Mouse (Mus musculus) heart, postnatal 4 days (tissue): ENCODE data around the gene Pygb. TPM values are rescaled to one million over a fixed set of nuclear protein-coding genes. Genes with fewer than 3 reads are reported as not detected.

ENCODE experiments used
- DNase-seq: peaks from one replicate; pipeline ENCODE4 v3.0.0; 2021
- total RNA-seq, 2 experiments: library from RNA; stranded (reverse); gene quantifications; 2 replicates each; pipeline ENCODE4 v1.2.3; 2021

The Pygb gene
- 100 to 1,000 TPM; 344 to 352 TPM for total RNA-seq

DNA sequence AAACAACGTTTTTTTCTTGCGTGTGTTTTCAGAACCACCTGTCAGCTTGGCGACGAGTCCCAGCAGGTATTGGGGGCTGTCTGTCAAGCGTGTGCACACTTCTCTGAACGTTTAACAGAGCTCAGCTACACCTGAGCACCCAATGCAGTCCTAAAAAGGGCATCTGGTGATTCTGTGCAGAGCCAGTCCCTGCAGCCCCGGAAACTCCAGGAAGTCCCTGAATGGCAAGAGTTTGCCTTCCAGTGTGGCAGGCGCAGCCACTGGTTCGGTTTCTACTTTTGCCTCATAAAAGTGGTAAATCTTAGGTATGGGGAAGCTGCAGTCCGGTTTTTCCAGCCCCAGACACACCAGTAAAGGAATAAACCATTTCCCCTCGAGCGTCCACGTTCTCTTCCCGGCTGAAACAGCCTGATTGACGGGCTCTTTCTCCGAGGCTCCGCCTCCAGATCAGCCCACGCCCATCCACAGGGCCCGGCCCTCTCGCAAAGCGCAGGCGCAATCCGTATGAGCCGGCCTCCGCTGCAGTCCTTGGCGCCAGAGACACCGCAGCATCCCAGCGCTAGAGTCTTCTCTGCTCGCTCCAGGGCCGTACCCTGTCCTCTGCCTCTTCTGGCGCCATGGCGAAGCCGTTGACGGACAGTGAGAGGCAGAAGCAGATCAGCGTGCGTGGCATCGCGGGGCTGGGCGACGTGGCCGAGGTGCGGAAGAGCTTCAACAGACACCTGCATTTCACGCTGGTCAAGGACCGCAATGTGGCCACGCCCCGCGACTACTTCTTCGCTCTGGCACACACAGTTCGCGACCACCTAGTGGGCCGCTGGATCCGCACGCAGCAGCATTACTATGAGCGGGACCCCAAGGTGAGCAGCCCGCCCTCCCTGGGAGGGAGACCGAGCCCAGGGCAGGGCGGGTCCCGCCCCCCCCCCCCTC, at the start of gene Pygb:
Gene Pygb, plus strand, starts transcription at position 485 of the 930 bp plus-strand sequence.
- peak; percentile 90 for DNase-seq

DNA sequence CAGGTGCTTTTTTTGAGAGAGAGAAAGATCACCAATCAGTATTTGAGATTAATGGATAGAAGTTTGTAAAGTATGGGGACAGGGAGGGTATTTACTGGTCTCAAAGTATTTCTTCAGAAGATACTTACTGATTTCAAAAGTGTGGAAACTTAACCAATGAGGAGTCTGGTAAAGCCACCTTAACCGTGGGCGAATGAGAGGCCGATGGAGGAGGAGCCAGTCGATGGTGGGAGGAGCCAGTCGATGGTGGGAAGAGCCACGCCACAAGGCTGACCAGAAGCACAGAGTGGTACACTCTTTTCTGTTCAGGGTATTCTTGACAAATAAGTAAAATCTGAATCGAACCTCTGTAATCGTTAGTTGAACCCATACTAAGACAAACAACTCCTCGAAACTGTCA, 48.7 kb upstream of the Pygb start:
- DNase-seq, result no peak

GRCm38 (mm10) chr2:150740145-150740841, 46.2 kb upstream of the Pygb start:
- no peak for DNase-seq

- DNase-seq, result no peak
Observed at GRCm38 (mm10) chr2:150741405-150741804, 45.1 kb upstream of the Pygb start.

DNA sequence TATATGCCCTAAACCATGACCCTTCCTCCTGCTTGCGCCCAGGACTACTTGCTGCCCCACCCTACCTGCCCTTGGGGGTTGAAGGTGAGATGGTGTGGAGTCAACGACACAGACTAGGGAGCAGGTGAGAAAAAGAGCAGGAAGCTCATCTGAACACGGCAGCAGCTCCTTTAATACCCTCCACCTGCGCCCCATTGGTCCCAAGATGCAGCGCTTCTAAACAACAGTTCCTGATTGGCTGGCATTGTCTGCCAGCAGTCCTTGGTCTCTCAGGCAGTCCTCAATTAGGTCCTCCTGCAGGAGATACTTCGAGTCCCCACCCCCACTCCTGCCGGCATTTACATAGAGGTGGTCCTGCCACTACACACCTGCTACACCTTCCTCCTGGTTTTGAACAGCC, 41.5 kb upstream of the Pygb start:
- no peak for DNase-seq

GRCm38 (mm10) chr2:150748854-150749253, 37.7 kb upstream of the Pygb start, which contains the start of gene Entpd6:
Entpd6 (plus strand) TSS chr2:150749042.
- peak; percentile 95 for DNase-seq

DNA sequence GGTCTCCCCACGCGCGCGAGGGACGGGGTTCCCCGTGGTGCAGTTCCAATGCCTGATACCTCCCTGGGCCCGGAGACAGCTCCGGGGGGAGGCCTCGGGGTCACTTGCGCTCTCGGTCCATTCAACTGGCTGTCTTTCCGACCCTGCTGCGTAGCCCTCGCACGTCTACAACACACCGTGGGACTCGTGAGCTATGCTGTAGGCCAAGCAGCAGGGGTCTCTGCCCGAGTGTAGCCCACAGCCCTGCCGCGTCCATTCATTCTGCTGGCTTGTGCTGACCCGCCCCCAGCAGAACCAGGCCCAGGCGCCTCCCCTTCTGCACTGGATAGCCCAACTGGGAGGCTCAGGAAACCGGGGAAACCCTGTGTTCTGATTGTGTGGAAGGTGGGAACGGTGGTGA, 37.3 kb upstream of the Pygb start:
- DNase-seq, result peak; percentile 54

DNA sequence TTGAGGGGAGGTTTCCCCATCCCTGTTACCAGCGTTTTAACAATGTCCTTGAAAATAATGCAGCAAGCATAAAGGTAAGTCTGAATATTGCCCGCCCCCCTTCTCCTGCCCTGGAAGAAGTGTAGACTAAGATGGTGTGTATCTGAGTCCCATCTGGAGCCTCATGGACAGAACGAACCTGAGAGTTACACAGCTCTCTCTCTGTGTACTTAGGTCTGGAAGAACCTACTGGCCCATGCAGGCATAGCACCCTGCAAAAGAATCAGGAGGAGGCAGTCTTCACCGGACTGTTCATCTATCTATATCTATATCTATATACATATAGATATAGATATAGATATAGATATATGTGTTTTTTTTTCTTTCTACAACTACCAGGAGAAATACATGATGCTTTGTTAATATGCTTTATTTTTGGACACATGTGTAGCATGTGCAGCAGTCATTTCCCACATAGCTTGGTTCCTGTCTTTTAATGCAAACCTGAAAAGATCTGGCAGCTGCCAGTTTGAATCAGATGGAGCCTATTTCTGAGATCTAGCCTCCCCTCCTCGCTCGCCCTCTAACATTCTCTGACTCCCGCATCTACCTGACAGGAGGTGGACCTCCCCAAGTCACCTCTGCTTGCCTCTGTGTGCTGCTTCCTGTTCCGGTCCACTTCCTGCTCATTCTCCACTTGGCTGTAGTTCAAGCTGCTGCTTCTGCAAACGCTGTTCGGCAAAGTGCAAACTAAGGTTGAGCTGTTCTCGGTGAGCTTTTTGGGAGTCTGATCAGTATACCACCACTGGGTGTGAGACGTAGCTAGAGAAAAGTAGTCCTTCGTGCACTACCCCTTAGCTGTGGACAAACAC, 36.2 kb upstream of the Pygb start:
- no peak for DNase-seq

- no peak for DNase-seq
Observed at GRCm38 (mm10) chr2:150755016-150755415, 31.5 kb upstream of the Pygb start.

GRCm38 (mm10) chr2:150761476-150761875, 25.1 kb upstream of the Pygb start:
- no peak for DNase-seq

- peak; percentile 32 for DNase-seq
Observed at GRCm38 (mm10) chr2:150765619-150766018, 20.9 kb upstream of the Pygb start.

GRCm38 (mm10) chr2:150766083-150766862, 20.3 kb upstream of the Pygb start:
- DNase-seq, result peak; percentile 25

- DNase-seq, result no peak
Observed at GRCm38 (mm10) chr2:150768678-150769077, 17.9 kb upstream of the Pygb start.

DNA sequence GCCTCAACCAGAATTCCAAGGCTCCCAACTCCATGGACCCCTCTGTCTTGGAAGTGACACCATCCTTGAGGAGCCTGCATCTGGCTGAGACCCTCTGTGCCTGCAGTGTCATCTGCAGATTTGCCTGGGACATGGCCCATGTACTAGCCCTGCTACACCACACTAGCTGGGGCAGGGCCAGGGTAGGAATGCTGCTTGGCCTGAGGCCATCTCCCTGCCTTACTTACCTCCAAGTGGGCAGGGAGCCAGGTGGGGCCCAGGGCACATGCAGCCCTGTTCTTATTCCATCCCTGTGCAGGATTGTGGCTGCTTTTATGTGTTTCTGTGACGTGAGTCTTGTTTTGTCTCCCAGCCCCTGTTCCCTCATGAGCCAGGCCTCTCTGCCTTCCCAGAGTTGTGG, 15.8 kb upstream of the Pygb start:
- DNase-seq, result peak; percentile 95

GRCm38 (mm10) chr2:150771169-150771568, 15.4 kb upstream of the Pygb start:
- no peak for DNase-seq

DNA sequence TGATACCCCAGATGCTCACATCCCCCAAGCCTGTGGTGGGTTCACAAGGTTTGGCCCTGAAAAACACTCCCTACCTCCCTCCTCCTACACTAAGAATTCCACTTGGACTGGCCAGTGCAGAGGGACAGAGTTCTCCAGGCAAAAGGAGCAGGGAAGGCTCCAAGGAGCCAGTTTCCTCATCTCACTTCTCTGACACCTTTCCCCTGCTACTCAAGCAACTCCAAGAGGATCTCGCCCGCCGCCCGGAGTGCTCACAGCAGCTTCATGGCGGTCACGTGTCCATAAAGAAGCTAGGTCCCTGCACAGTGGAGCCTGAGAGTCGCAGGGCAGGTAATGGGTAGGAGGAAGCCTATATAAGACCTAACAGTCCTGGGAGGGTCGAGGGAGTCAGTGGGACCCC, 14.5 kb upstream of the Pygb start:
- no peak for DNase-seq

DNA sequence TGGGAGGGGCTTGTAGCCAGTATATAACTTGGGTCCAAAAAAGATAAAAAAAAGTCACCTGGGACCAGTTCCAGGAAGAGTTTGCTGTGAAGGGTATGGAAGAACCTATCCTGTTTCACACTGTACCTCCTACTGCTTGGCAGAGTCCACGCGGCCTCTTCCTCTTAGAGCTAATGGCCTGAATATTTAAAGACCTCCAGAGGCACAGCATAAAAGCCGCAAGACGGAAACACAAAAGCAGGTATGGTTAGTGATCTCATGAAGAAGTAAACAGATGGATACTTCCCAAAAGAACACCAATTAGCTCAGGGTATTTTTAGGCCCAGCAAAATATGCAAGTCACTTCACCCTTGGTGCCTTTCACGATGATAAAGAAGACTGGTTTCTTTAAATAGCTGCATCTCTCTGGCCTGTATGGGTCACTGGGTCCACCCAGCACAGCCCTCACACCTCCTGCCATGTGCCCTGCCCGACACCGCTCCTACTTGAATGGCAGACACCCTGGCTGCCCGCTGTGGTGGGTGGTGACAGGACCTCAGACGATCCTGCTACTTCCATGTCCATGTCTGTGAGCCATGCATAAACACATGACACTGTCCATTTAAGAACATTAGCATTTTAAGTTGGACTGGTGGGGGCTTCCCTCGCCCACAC, 13.9 kb upstream of the Pygb start:
- DNase-seq, result peak; percentile 75

DNA sequence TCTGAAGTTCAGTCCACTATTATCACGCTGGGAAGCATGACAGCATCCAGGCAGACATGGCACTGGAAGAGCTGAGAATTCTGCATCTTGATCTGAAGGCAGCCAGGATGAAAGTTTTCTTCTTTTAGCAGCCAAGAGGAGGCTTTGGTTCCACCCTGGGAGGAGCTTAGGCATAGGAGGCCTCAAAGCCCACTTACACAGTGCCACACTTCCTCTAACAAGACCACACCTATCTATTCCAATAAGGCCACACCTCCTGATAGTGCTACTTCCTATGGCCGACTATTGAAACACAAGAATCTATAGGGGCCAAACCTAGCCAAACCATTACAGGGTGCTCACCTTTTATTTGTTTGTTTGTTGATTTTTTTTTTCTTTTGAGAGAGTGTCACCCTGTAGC, 3.7 kb upstream of the Pygb start:
- no peak for DNase-seq

- DNase-seq, result peak; percentile 38
Observed at GRCm38 (mm10) chr2:150787234-150787771, 768 bp downstream of the Pygb start.

GRCm38 (mm10) chr2:150788768-150789550, 2.4 kb downstream of the Pygb start:
- peak; percentile 94 for DNase-seq
